Mouse (Mus musculus) cerebellum, adult 2 months (tissue): Measurements from ENCODE around the gene Teddm2.

Experiments
- CTCF ChIP-seq: fragments of 200-500 bp; IDR thresholded peaks from 2 replicates; pipeline ENCODE4 v1.5.1; 2011; ENCODE audit warnings: low read depth, mild to moderate bottlenecking, control low read depth, low read length, moderate library complexity, borderline replicate concordance; ENCODE audit not compliant: insufficient read depth
- POLR2A ChIP-seq: fragments of 200-500 bp; IDR thresholded peaks from 2 replicates; pipeline ENCODE4 v1.6.1; 2011; ENCODE audit warnings: low read length, control low read depth, borderline replicate concordance; ENCODE audit not compliant: insufficient read depth

DNA sequence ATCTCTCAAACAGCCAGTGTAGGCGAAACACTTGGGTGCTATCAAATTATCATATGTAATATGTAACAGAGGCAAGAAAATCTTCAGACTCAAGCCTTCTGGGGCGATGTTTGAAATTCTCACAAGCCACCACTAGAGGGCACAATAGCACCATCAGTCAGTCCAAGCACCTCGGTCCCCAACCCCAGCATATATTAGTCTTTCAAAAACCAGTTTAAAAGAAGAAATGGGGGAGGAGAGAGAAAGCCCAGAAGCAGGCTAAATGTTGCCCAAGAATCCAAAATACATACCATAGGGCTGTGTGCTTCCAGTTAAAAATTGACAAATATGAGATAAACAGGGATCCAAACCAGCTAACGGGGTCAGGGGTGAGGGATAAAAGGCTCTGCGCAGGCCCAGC lies 5.0 kb downstream of the Teddm2 start:
- TF ChIP-seq CTCF = peak; percentile 88
- TF ChIP-seq POLR2A = no peak
